8 mouse cellular contexts compared by ENCODE assay signal in the genomic region with DNA sequence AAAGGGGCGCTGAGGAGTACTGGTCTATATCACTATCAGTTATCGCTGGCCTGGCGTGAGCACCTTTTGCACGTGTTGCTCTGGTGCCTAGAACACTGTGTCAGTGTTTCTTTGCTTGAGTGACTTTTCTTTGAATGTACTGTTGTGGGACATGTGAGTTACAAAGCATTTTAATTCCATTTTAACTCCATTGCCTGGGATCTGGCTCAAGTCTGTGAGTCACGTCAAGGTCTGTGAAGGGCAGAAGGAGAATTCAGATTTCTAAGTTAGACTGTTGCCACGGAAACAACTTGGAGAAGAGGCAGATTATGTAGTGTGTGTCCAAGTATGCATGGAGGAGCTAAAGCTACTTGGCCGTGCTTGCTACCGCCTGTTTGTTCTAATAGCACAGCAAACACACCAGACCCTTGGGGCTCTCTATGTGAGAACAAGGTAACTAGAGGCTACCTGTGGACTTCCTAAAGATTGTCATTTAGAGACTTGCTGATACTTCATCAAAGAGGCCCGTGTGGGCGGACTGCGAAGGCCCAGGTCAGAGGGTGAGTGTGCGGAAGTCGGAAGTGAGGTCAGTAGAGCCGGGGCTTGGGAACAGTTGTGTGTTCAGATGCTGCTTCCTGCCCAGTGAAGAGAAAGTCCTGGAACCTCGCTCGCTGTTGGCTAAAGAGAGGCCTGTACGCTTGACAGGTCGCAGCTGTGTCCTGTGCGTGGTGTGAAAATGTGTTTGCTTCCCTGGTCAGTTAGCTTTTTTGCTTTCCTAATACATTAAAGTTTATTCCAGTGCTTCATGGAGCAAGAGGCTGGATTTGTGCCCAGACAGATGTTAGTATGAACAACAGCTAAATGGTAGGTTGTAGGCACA. TPM values are rescaled to one million over a fixed set of nuclear protein-coding genes. Genes with fewer than 3 reads are reported as not detected.
DNase-seq lines count a peak whose midpoint lies in the region; ATAC-seq and TF ChIP-seq lines count a peak whose summit lies in the region.

No protein-coding gene starts in this region.

- WGBS in intestine, embryonic 15.5 days: 55% methylated on average over 19 of the region's 19 CpGs

- no peak overlapping the region for H3K4me3 ChIP-seq in layer of hippocampus, adult 2 months
- H3K4me3 ChIP-seq in intestine, embryonic 15.5 days (replicated peaks): no peak overlapping the region

- ATAC-seq in intestine, embryonic 15.5 days: 0 out of 2 replicates have a peak, but pooled peaks have one; percentile 23
- no peak for ATAC-seq in megakaryocyte-erythroid progenitor cell, adult 5-6 weeks (replicated peaks; ENCODE audit: low FRiP score, low TSS enrichment, poor library complexity, severe bottlenecking)

- DNase-seq in layer of hippocampus, adult 2 months (ENCODE audit: low spot score in 2 of 2): no peak
- no peak for DNase-seq in layer of hippocampus, adult 9-11 months
- DNase-seq in gastrocnemius, adult 18-20 months (ENCODE audit: low spot score): peak; percentile 43
- DNase-seq in lung, postnatal 25 days (ENCODE audit: low spot score): peak; percentile 76
- DNase-seq in testis, postnatal 10 days (ENCODE audit: low spot score): no peak
- DNase-seq in embryo, embryonic 11 days: no peak

- TF ChIP-seq CTCF in layer of hippocampus, adult 2 months (conservative IDR thresholded peaks at IDR 0.05): no peak

- H3K27ac ChIP-seq in layer of hippocampus, adult 2 months: peak overlapping the region; percentile 51; the same call in 1 of the 2 replicates
- H3K27ac ChIP-seq in intestine, embryonic 15.5 days: peak overlapping the region; percentile 69

- no peaks in the 10 kb centered on the region for H3K9me3 ChIP-seq in intestine, embryonic 15.5 days

- H3K4me2 ChIP-seq in intestine, embryonic 15.5 days (replicated peaks): no peak overlapping the region

- no peaks in the 10 kb centered on the region for H3K27me3 ChIP-seq in intestine, embryonic 15.5 days (replicated peaks)

- H3K4me1 ChIP-seq in intestine, embryonic 15.5 days (replicated peaks): peaks cover 23% of the 10 kb centered on the region

- no peak overlapping the region for H3K9ac ChIP-seq in intestine, embryonic 15.5 days

- H3K36me3 ChIP-seq in intestine, embryonic 15.5 days: no peaks in the 10 kb centered on the region

RNA-seq across cellular contexts. Expression of gene Add3, which starts 41.0 kb away (rescaled TPM):
- 100 to 1,000 TPM; 125 to 129 TPM for total RNA-seq in layer of hippocampus, adult 2 months (2021)
- 10 to 100 TPM; 23.0 to 30.5 TPM for total RNA-seq in gastrocnemius, adult 18-20 months (2021)
- 119 and 133 TPM in 2 replicates for polyA plus RNA-seq in intestine, embryonic 15.5 days (2015; fragmentation: Nextera tagmentation; extraction: Ambion mirVana)
- total RNA-seq in megakaryocyte-erythroid progenitor cell, adult 5-6 weeks (2014; fragmentation: Nextera tagmentation): 21.4 and 29.3 TPM in 2 replicates
- 37.2 and 52.9 TPM in 2 replicates for total RNA-seq in megakaryocyte-erythroid progenitor cell, adult 5-6 weeks (2017)

Comparison
In these comparisons a context has a peak if more than half of its experiments do, and no peak if none do; other contexts are left out.
1. DNase-seq: peak in gastrocnemius, adult 18-20 months (single experiment) and lung, postnatal 25 days (single experiment); none in layer of hippocampus, adult 2 months (0 of 2), layer of hippocampus, adult 9-11 months (single experiment), testis, postnatal 10 days (single experiment) and embryo, embryonic 11 days (single experiment).